Mouse (Mus musculus): ENCODE measurements at regions not wholly inside any gene's neighbourhood (a gene's known extent, or its start where the extent isn't known, plus 50 kb on each side); places are given as distances from the start of the nearest gene placed in this dataset.
"Not testable (repeated sequence)": the region's sequence is repeated elsewhere in the genome, so short reads cannot be mapped to it uniquely, and the experiment has no call there.

GRCm38 (mm10) chr16:12726043-12726442 lies 383.4 kb upstream of the Ercc4 start:
- H3K36me3 ChIP-seq (ENCODE audit: control insufficient read depth, insufficient read depth), result no peaks in the 10 kb centered on the region
- no peak for TF ChIP-seq CTCF (IDR thresholded peaks at IDR 0.05; ENCODE audit: low read depth)
- ATAC-seq, result no peak
- H3K9ac ChIP-seq (ENCODE audit: low read depth, low read length), result no peak overlapping the region
- H3K4me2 ChIP-seq (replicated peaks; ENCODE audit: low read depth), result no peak overlapping the region
- no peaks in the 10 kb centered on the region for H3K27me3 ChIP-seq (replicated peaks; ENCODE audit: control insufficient read depth, insufficient read depth, low read length)
- H3K4me3 ChIP-seq (ENCODE audit: low read depth, low read length), result no peak overlapping the region
- no peaks in the 10 kb centered on the region for H3K4me1 ChIP-seq (replicated peaks; ENCODE audit: control insufficient read depth, insufficient read depth, low read length)
- H3K9me3 ChIP-seq (ENCODE audit: control insufficient read depth), result no peaks in the 10 kb centered on the region
- no peak overlapping the region for H3K27ac ChIP-seq (ENCODE audit: low read depth, low read length)

DNA sequence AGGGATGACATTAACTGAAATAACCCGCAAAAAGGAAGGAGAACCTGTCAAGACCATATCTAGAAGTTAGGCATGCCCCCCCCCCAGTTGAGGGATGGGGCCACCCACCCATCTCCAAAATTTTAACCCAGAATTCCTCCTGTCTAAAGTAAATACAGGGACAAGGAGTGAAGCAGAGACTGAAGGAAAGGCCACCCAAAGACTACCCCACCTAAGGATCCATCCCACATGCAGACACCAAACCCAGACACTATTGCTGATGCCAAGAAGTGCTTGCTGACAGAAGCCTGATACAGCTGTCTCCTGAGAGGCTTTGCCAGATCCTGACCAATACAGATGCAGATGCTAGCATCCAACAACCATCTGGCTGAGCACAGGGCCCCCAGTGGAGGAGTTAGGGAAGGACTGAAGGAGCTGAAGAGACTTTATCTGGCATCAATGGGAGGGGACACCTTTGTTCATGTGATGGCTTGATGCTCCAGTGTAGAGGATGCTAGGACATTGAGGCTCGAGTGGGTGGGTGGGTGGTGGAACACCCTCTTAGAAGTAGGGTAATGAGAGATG lies 379.2 kb upstream of the Ercc4 start:
- H3K27me3 ChIP-seq (replicated peaks; ENCODE audit: control insufficient read depth, insufficient read depth, low read length); ATAC-seq; H3K36me3 ChIP-seq (ENCODE audit: control insufficient read depth, insufficient read depth); H3K4me2 ChIP-seq (replicated peaks; ENCODE audit: low read depth); H3K9me3 ChIP-seq (ENCODE audit: control insufficient read depth); H3K9ac ChIP-seq (ENCODE audit: low read depth, low read length); H3K4me3 ChIP-seq (ENCODE audit: low read depth, low read length); H3K4me1 ChIP-seq (replicated peaks; ENCODE audit: control insufficient read depth, insufficient read depth, low read length); H3K27ac ChIP-seq (ENCODE audit: low read depth, low read length): not testable (repeated sequence)
- 86% methylated on average over 2 of the region's 2 CpGs for WGBS

- H3K4me2 ChIP-seq (replicated peaks; ENCODE audit: low read depth), result no peak overlapping the region
- no peaks in the 10 kb centered on the region for H3K27me3 ChIP-seq (replicated peaks; ENCODE audit: control insufficient read depth, insufficient read depth, low read length)
- TF ChIP-seq CTCF (IDR thresholded peaks at IDR 0.05; ENCODE audit: low read depth), result no peak
- WGBS, result 79% methylated on average over 2 of the region's 2 CpGs
- H3K27ac ChIP-seq (ENCODE audit: low read depth, low read length), result no peak overlapping the region
- no peaks in the 10 kb centered on the region for H3K9me3 ChIP-seq (ENCODE audit: control insufficient read depth)
- ATAC-seq, result no peak
- no peak overlapping the region for H3K9ac ChIP-seq (ENCODE audit: low read depth, low read length)
- no peaks in the 10 kb centered on the region for H3K4me1 ChIP-seq (replicated peaks; ENCODE audit: control insufficient read depth, insufficient read depth, low read length)
- H3K4me3 ChIP-seq (ENCODE audit: low read depth, low read length), result no peak overlapping the region
- no peaks in the 10 kb centered on the region; the same call in 1 of the 2 replicates for H3K36me3 ChIP-seq (ENCODE audit: control insufficient read depth, insufficient read depth)
Observed at GRCm38 (mm10) chr16:12731588-12731987, 377.9 kb upstream of the Ercc4 start.

GRCm38 (mm10) chr16:12742472-12742871 lies 367.0 kb upstream of the Ercc4 start:
- Histone ChIP-seq H3K36me3 (ENCODE audit: control insufficient read depth, insufficient read depth) (no peaks in the 10 kb centered on the region), H3K27ac (ENCODE audit: low read depth, low read length) (no peak overlapping the region), H3K9me3 (ENCODE audit: control insufficient read depth) (no peaks in the 10 kb centered on the region), H3K4me3 (ENCODE audit: low read depth, low read length) (no peak overlapping the region), H3K9ac (ENCODE audit: low read depth, low read length) (no peak overlapping the region), H3K4me2 (replicated peaks; ENCODE audit: low read depth) (no peak overlapping the region), H3K27me3 (replicated peaks; ENCODE audit: control insufficient read depth, insufficient read depth, low read length) (no peaks in the 10 kb centered on the region), H3K4me1 (replicated peaks; ENCODE audit: control insufficient read depth, insufficient read depth, low read length) (no peaks in the 10 kb centered on the region)
- TF ChIP-seq CTCF (IDR thresholded peaks at IDR 0.05; ENCODE audit: low read depth), result no peak
- no peak for ATAC-seq

DNA sequence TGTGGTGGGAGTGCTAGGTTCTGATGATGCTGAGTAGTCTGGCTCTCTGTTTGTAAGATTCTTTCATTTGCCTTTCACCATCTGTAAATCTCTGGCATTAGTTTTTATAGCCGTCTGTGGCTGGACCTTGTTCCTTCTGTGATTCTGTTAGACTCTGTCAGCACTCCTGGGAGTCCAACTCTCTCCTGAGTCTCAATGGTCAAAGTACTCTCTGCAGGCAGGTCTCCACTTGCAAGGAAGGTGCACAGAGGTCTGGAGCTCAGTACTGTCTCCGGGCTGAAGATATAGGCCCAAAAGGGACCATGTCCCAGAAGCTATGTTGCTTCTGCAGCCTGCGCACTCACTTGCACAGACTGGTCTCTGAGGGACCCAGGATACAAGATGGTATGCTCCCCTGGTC lies 356.3 kb upstream of the Ercc4 start:
- no peaks in the 10 kb centered on the region for H3K9me3 ChIP-seq (ENCODE audit: control insufficient read depth)
- 68% methylated on average over 3 of the region's 3 CpGs for WGBS
- no peaks in the 10 kb centered on the region for H3K4me1 ChIP-seq (replicated peaks; ENCODE audit: control insufficient read depth, insufficient read depth, low read length)
- H3K27ac ChIP-seq (ENCODE audit: low read depth, low read length), result no peak overlapping the region
- no peak overlapping the region for H3K9ac ChIP-seq (ENCODE audit: low read depth, low read length)
- no peaks in the 10 kb centered on the region for H3K27me3 ChIP-seq (replicated peaks; ENCODE audit: control insufficient read depth, insufficient read depth, low read length)
- no peak overlapping the region for H3K4me3 ChIP-seq (ENCODE audit: low read depth, low read length)
- peak; percentile 69 for ATAC-seq
- no peaks in the 10 kb centered on the region for H3K36me3 ChIP-seq (ENCODE audit: control insufficient read depth, insufficient read depth)
- no peak for TF ChIP-seq CTCF (IDR thresholded peaks at IDR 0.05; ENCODE audit: low read depth)
- H3K4me2 ChIP-seq (replicated peaks; ENCODE audit: low read depth), result no peak overlapping the region

DNA sequence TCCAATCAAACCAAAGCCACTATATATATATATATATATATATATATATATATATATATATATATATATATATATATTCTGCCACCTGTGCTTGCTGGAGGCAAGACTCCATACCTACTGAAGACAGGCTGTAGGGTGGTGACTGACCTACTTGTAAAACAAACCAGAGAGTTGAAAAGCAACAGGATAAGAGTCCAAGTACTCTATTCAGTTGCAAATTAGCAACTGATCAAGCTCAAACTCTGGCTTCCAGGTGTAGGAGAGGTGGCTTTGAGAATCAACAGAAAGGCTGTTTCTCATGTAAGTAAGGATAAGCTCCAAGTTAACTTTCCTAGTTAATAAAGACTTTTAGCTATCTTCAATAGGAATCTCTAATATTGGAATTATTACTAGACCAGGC lies 355.1 kb upstream of the Ercc4 start:
- Histone ChIP-seq H3K9me3 (ENCODE audit: control insufficient read depth) (no peaks in the 10 kb centered on the region), H3K4me1 (replicated peaks; ENCODE audit: control insufficient read depth, insufficient read depth, low read length) (no peaks in the 10 kb centered on the region), H3K36me3 (ENCODE audit: control insufficient read depth, insufficient read depth) (no peaks in the 10 kb centered on the region), H3K27ac (ENCODE audit: low read depth, low read length) (no peak overlapping the region), H3K27me3 (replicated peaks; ENCODE audit: control insufficient read depth, insufficient read depth, low read length) (no peaks in the 10 kb centered on the region), H3K4me2 (replicated peaks; ENCODE audit: low read depth) (no peak overlapping the region), H3K9ac (ENCODE audit: low read depth, low read length) (no peak overlapping the region), H3K4me3 (ENCODE audit: low read depth, low read length) (no peak overlapping the region)
- no peak for TF ChIP-seq CTCF (IDR thresholded peaks at IDR 0.05; ENCODE audit: low read depth)
- ATAC-seq, result no peak

DNA sequence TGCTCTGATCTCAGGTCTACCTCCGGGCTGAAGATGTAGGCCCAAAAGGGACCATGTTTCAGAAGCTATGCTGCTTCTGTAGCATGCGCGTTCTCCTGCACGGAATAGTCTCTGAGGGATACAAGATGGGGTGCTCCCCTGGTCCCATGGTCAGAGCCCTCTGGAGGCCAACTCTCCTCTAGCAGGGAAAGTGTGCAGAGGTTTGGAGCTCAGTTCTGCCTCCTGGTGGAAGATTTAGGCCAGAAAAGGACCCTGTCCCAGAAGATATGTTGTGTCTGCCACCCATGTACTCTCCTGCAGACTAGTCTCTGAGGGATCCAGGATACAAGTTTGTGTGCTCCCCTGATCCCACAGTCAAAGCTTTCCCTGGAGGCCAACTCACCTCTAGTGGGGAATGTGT lies 350.9 kb upstream of the Ercc4 start:
- H3K9ac ChIP-seq (ENCODE audit: low read depth, low read length), result no peak overlapping the region
- H3K4me1 ChIP-seq (replicated peaks; ENCODE audit: control insufficient read depth, insufficient read depth, low read length), result no peaks in the 10 kb centered on the region
- WGBS, result 94% methylated on average over 4 of the region's 4 CpGs
- H3K27me3 ChIP-seq (replicated peaks; ENCODE audit: control insufficient read depth, insufficient read depth, low read length), result no peaks in the 10 kb centered on the region
- no peak overlapping the region for H3K27ac ChIP-seq (ENCODE audit: low read depth, low read length)
- no peak overlapping the region for H3K4me3 ChIP-seq (ENCODE audit: low read depth, low read length)
- no peak overlapping the region for H3K4me2 ChIP-seq (replicated peaks; ENCODE audit: low read depth)
- TF ChIP-seq CTCF (IDR thresholded peaks at IDR 0.05; ENCODE audit: low read depth), result peak; percentile 67
- H3K36me3 ChIP-seq (ENCODE audit: control insufficient read depth, insufficient read depth), result no peaks in the 10 kb centered on the region
- ATAC-seq, result no peak
- no peaks in the 10 kb centered on the region for H3K9me3 ChIP-seq (ENCODE audit: control insufficient read depth)

All from intestine, postnatal 0 days (tissue).